Mouse (Mus musculus) neural tube, embryonic 14.5 days (tissue): ENCODE results near the gene Mgrn1. TPM values are rescaled to one million over a fixed set of nuclear protein-coding genes. Genes with fewer than 3 reads are reported as not detected.

ENCODE experiments used
- ATAC-seq: fragments of 200-750 bp; cut with Nextera tagmentation; 2 replicates; pipeline ENCODE4 v1.8.0; 2017; ENCODE audit warnings: low read depth, mild to moderate bottlenecking, moderate TSS enrichment, moderate library complexity
- H3K27ac ChIP-seq: fragments of 300-500 bp; sonication (generic); 2 replicates; pipeline ENCODE4 v1.5.1; 2014; ENCODE audit warnings: low read depth, mild to moderate bottlenecking, control low read depth, low read length, moderate library complexity, mixed read lengths
- H3K27me3 ChIP-seq: fragments of 300-500 bp; sonication (generic); 2 replicates; pipeline ENCODE4 v1.6.1; 2014; ENCODE audit warnings: low read length; ENCODE audit not compliant: control insufficient read depth, insufficient read depth
- H3K36me3 ChIP-seq: fragments of 300-500 bp; sonication (generic); 2 replicates; pipeline ENCODE4 v1.6.1; 2014; ENCODE audit warnings: low read length, mixed read lengths; ENCODE audit not compliant: control insufficient read depth, insufficient read depth
- H3K4me1 ChIP-seq: fragments of 300-500 bp; sonication (generic); 2 replicates; pipeline ENCODE4 v1.6.1; 2014; ENCODE audit warnings: low read length; ENCODE audit not compliant: control insufficient read depth, insufficient read depth
- H3K4me2 ChIP-seq: fragments of 300-500 bp; sonication (generic); 2 replicates; pipeline ENCODE4 v1.6.1; 2014; ENCODE audit warnings: mild to moderate bottlenecking, low read depth, low read length, control low read depth
- H3K4me3 ChIP-seq: fragments of 300-500 bp; sonication (generic); 2 replicates; pipeline ENCODE4 v1.5.1; 2014; ENCODE audit warnings: low read depth, low read length, control low read depth, mixed read lengths
- H3K9ac ChIP-seq: fragments of 300-500 bp; sonication (generic); replicated peaks from 2 replicates; pipeline ENCODE4 v1.6.1; 2014; ENCODE audit warnings: low read depth, mild to moderate bottlenecking, control low read depth, low read length, mixed read lengths
- H3K9me3 ChIP-seq: fragments of 300-500 bp; sonication (generic); 2 replicates; pipeline ENCODE4 v1.6.1; 2016; ENCODE audit warnings: low read length; ENCODE audit not compliant: control insufficient read depth
- WGBS: fragments of 180-500 bp; shearing (Covaris S2); extraction: QIAGEN DNeasy Blood & Tissue Kit; methylation state at CpG from one replicate; pipeline ENCODE4 v1.1.7; 2014; 5-methylcytosine and 5-hydroxymethylcytosine counted together
- polyA plus RNA-seq: library from polyadenylated mRNA; unstranded; fragments of >200 nt; fragmentation: Nextera tagmentation; extraction: Ambion mirVana; gene quantifications from 2 replicates; pipeline ENCODE4 v1.2.1, GENCODE M21; 2014

The Mgrn1 gene
- polyA plus RNA-seq, 1 experiment from 2014 or later: 128 TPM

GRCm38 (mm10) chr16:4886690-4887020 is 606 bp downstream of the Mgrn1 start:
- no peaks in the 10 kb centered on the region for H3K36me3 ChIP-seq
- H3K4me2 ChIP-seq: peak overlapping the region; percentile 77
- H3K27me3 ChIP-seq: no peaks in the 10 kb centered on the region
- H3K9ac ChIP-seq: peak overlapping the region; percentile 80
- H3K4me3 ChIP-seq: peak overlapping the region; percentile 96
- peaks cover 29% of the 10 kb centered on the region for H3K4me1 ChIP-seq
- no peak for ATAC-seq
- H3K9me3 ChIP-seq: no peaks in the 10 kb centered on the region
- WGBS: 3% methylated on average over 8 of the region's 8 CpGs
- peak overlapping the region; percentile 55 for H3K27ac ChIP-seq

- Histone ChIP-seq H3K27ac (no peak overlapping the region), H3K36me3 (no peaks in the 10 kb centered on the region), H3K9ac (no peak overlapping the region), H3K4me1 (peaks cover 25% of the 10 kb centered on the region), H3K4me2 (no peak overlapping the region), H3K4me3 (no peak overlapping the region), H3K9me3 (no peaks in the 10 kb centered on the region), H3K27me3 (no peaks in the 10 kb centered on the region)
- 74% methylated on average over 4 of the region's 4 CpGs for WGBS
- ATAC-seq: no peak
These were observed 4.2 kb downstream of the Mgrn1 start for GRCm38 (mm10) chr16:4890201-4890709.

- Histone ChIP-seq H3K4me1 (peaks cover 19% of the 10 kb centered on the region), H3K4me2 (no peak overlapping the region), H3K27ac (no peak overlapping the region), H3K4me3 (no peak overlapping the region), H3K9ac (no peak overlapping the region), H3K27me3 (no peaks in the 10 kb centered on the region), H3K36me3 (no peaks in the 10 kb centered on the region), H3K9me3 (no peaks in the 10 kb centered on the region)
- 91% methylated on average over 6 of the region's 6 CpGs for WGBS
- no peak for ATAC-seq
These were observed 6.1 kb downstream of the Mgrn1 start for GRCm38 (mm10) chr16:4892171-4892570.

- no peak overlapping the region for H3K9ac ChIP-seq
- H3K27ac ChIP-seq: no peak overlapping the region
- 82% methylated on average over 7 of the region's 7 CpGs for WGBS
- no peaks in the 10 kb centered on the region for H3K36me3 ChIP-seq
- peaks cover 2% of the 10 kb centered on the region; the same call in 1 of the 2 replicates for H3K4me1 ChIP-seq
- H3K4me2 ChIP-seq: no peak overlapping the region
- no peak overlapping the region for H3K4me3 ChIP-seq
- no peak for ATAC-seq
- H3K9me3 ChIP-seq: no peaks in the 10 kb centered on the region
- H3K27me3 ChIP-seq: no peaks in the 10 kb centered on the region
These were observed 8.3 kb downstream of the Mgrn1 start for GRCm38 (mm10) chr16:4894201-4894908.

GRCm38 (mm10) chr16:4896249-4897027 is 10.4 kb downstream of the Mgrn1 start:
- WGBS: 82% methylated on average over 5 of the region's 5 CpGs
- ATAC-seq: no peak
- H3K27me3 ChIP-seq: no peaks in the 10 kb centered on the region
- no peak overlapping the region for H3K4me2 ChIP-seq
- H3K27ac ChIP-seq: no peak overlapping the region
- H3K9ac ChIP-seq: no peak overlapping the region
- no peak overlapping the region for H3K4me3 ChIP-seq
- H3K9me3 ChIP-seq: no peaks in the 10 kb centered on the region
- peaks cover 2% of the 10 kb centered on the region; the same call in 1 of the 2 replicates for H3K4me1 ChIP-seq
- H3K36me3 ChIP-seq: no peaks in the 10 kb centered on the region

GRCm38 (mm10) chr16:4897146-4897730 is 11.2 kb downstream of the Mgrn1 start:
- H3K27me3 ChIP-seq: no peaks in the 10 kb centered on the region
- 53% methylated on average over 7 of the region's 7 CpGs for WGBS
- no peaks in the 10 kb centered on the region for H3K36me3 ChIP-seq
- H3K9me3 ChIP-seq: no peaks in the 10 kb centered on the region
- H3K4me2 ChIP-seq: no peak overlapping the region
- H3K9ac ChIP-seq: no peak overlapping the region
- no peak for ATAC-seq
- H3K4me3 ChIP-seq: no peak overlapping the region
- H3K27ac ChIP-seq: no peak overlapping the region
- peaks cover 2% of the 10 kb centered on the region; the same call in 1 of the 2 replicates for H3K4me1 ChIP-seq

- no peaks in the 10 kb centered on the region for H3K9me3 ChIP-seq
- WGBS: 89% methylated on average over 6 of the region's 6 CpGs
- no peak overlapping the region for H3K9ac ChIP-seq
- H3K4me1 ChIP-seq: peaks cover 2% of the 10 kb centered on the region; the same call in 1 of the 2 replicates
- H3K4me3 ChIP-seq: no peak overlapping the region
- H3K27me3 ChIP-seq: no peaks in the 10 kb centered on the region
- H3K36me3 ChIP-seq: no peaks in the 10 kb centered on the region
- H3K27ac ChIP-seq: no peak overlapping the region
- ATAC-seq: no peak
- no peak overlapping the region for H3K4me2 ChIP-seq
These were observed 12.8 kb downstream of the Mgrn1 start for GRCm38 (mm10) chr16:4898881-4899280.

- Histone ChIP-seq H3K4me2 (no peak overlapping the region), H3K9ac (no peak overlapping the region), H3K36me3 (no peaks in the 10 kb centered on the region), H3K27me3 (no peaks in the 10 kb centered on the region), H3K9me3 (no peaks in the 10 kb centered on the region), H3K27ac (no peak overlapping the region), H3K4me1 (peaks cover 2% of the 10 kb centered on the region; the same call in 1 of the 2 replicates), H3K4me3 (no peak overlapping the region)
- 76% methylated on average over 2 of the region's 2 CpGs for WGBS
- ATAC-seq: no peak
These were observed 13.7 kb downstream of the Mgrn1 start for GRCm38 (mm10) chr16:4899711-4900110.

- H3K27ac ChIP-seq: peak overlapping the region; percentile 28; the same call in 1 of the 2 replicates
- H3K9me3 ChIP-seq: no peaks in the 10 kb centered on the region
- H3K4me2 ChIP-seq: no peak overlapping the region
- H3K27me3 ChIP-seq: no peaks in the 10 kb centered on the region
- H3K4me1 ChIP-seq: peaks cover 2% of the 10 kb centered on the region; the same call in 1 of the 2 replicates
- peak; percentile 51; the same call in 1 of the 2 replicates for ATAC-seq
- H3K4me3 ChIP-seq: no peak overlapping the region
- no peak overlapping the region for H3K9ac ChIP-seq
- H3K36me3 ChIP-seq: no peaks in the 10 kb centered on the region
- WGBS: 48% methylated on average over 7 of the region's 7 CpGs
These were observed 15.1 kb downstream of the Mgrn1 start for GRCm38 (mm10) chr16:4901167-4901566.
